Mouse (Mus musculus) liver, embryonic 11.5 days (tissue): ENCODE data around the gene Fut9. TPM values are rescaled to one million over a fixed set of nuclear protein-coding genes. Genes with fewer than 3 reads are reported as not detected.

Experiments used
- ATAC-seq: fragments of 200-750 bp; cut with Nextera tagmentation; replicated peaks from 2 replicates; pipeline ENCODE4 v1.8.0; 2017; ENCODE audit warnings: moderate number of reproducible peaks, mild to moderate bottlenecking, moderate TSS enrichment, moderate library complexity; ENCODE audit not compliant: low FRiP score
- DNase-seq: peaks from one replicate; pipeline ENCODE4 v3.0.0-alpha.2; 2017; ENCODE audit warnings: low spot score
- H3K27ac ChIP-seq: fragments of 300-500 bp; sonication (generic); 2 replicates; pipeline ENCODE4 v1.5.1; 2014; ENCODE audit warnings: mild to moderate bottlenecking, low read depth, low read length, control low read depth
- H3K27me3 ChIP-seq: fragments of 300-500 bp; sonication (generic); replicated peaks from 2 replicates; pipeline ENCODE4 v1.6.1; 2014; ENCODE audit warnings: low read length, mixed read lengths; ENCODE audit not compliant: control insufficient read depth, insufficient read depth
- H3K36me3 ChIP-seq: fragments of 300-500 bp; sonication (generic); 2 replicates; pipeline ENCODE4 v1.6.1; 2014; ENCODE audit warnings: mild to moderate bottlenecking, low read length, moderate library complexity, mixed read lengths; ENCODE audit not compliant: control insufficient read depth, insufficient read depth
- H3K4me1 ChIP-seq: fragments of 300-500 bp; sonication (generic); replicated peaks from 2 replicates; pipeline ENCODE4 v1.6.1; 2014; ENCODE audit warnings: low read length, mixed read lengths; ENCODE audit not compliant: control insufficient read depth, insufficient read depth
- H3K4me2 ChIP-seq: fragments of 300-500 bp; sonication (generic); 2 replicates; pipeline ENCODE4 v1.6.1; 2014; ENCODE audit warnings: mild to moderate bottlenecking, control low read depth, moderate library complexity
- H3K4me3 ChIP-seq: fragments of 300-500 bp; sonication (generic); 2 replicates; pipeline ENCODE4 v1.5.1; 2014; ENCODE audit warnings: low read depth, low read length, control low read depth
- H3K9ac ChIP-seq: fragments of 300-500 bp; sonication (generic); 2 replicates; pipeline ENCODE4 v1.6.1; 2014; ENCODE audit warnings: low read depth, low read length, control low read depth
- H3K9me3 ChIP-seq: fragments of 300-500 bp; sonication (generic); 2 replicates; pipeline ENCODE4 v1.6.1; 2016; ENCODE audit warnings: low read length, inconsistent platforms, mixed read lengths; ENCODE audit not compliant: control insufficient read depth
- WGBS: fragments of 180-500 bp; shearing (Covaris S2); extraction: QIAGEN DNeasy Blood & Tissue Kit; methylation state at CpG from one replicate; pipeline ENCODE4 v1.1.7; 2014; 5-methylcytosine and 5-hydroxymethylcytosine counted together
- polyA plus RNA-seq: library from polyadenylated mRNA; unstranded; fragments of >200 nt; fragmentation: Nextera tagmentation; extraction: Ambion mirVana; gene quantifications from 2 replicates; pipeline ENCODE4 v1.2.1, GENCODE M21; 2014

The Fut9 gene
- polyA plus RNA-seq, 1 experiment from 2014 or later: 0.10 TPM

GRCm38 (mm10) chr4:25628113-25628512, 171.9 kb downstream of the Fut9 start:
- Histone ChIP-seq H3K4me3 (no peak overlapping the region), H3K4me2 (no peak overlapping the region), H3K9ac (no peak overlapping the region), H3K27ac (no peak overlapping the region), H3K9me3 (no peaks in the 10 kb centered on the region), H3K27me3 (no peaks in the 10 kb centered on the region), H3K36me3 (no peaks in the 10 kb centered on the region), H3K4me1 (no peaks in the 10 kb centered on the region)
- ATAC-seq (no peak), DNase-seq (no peak)
- WGBS: 69% methylated on average over 5 of the region's 5 CpGs

- ATAC-seq (no peak), DNase-seq (no peak)
- H3K4me1 ChIP-seq: no peaks in the 10 kb centered on the region
- H3K4me2 ChIP-seq: no peak overlapping the region
- H3K27me3 ChIP-seq: no peaks in the 10 kb centered on the region
- no peak overlapping the region for H3K27ac ChIP-seq
- no peak overlapping the region for H3K4me3 ChIP-seq
- H3K9me3 ChIP-seq: no peaks in the 10 kb centered on the region
- no peaks in the 10 kb centered on the region for H3K36me3 ChIP-seq
- no peak overlapping the region for H3K9ac ChIP-seq
- WGBS: 95% methylated on average over 9 of the region's 9 CpGs
Observed at GRCm38 (mm10) chr4:25627467-25627866, 172.6 kb downstream of the Fut9 start.

GRCm38 (mm10) chr4:25627039-25627438, 173.0 kb downstream of the Fut9 start:
- no peak overlapping the region for H3K4me2 ChIP-seq
- ATAC-seq: no peak

GRCm38 (mm10) chr4:25623176-25623575, 176.9 kb downstream of the Fut9 start:
- ATAC-seq (no peak), DNase-seq (no peak)
- 82% methylated on average over 2 of the region's 2 CpGs for WGBS
- Histone ChIP-seq H3K4me2 (no peak overlapping the region), H3K9me3 (no peaks in the 10 kb centered on the region), H3K9ac (no peak overlapping the region), H3K4me1 (no peaks in the 10 kb centered on the region), H3K27ac (no peak overlapping the region), H3K36me3 (no peaks in the 10 kb centered on the region), H3K4me3 (no peak overlapping the region), H3K27me3 (no peaks in the 10 kb centered on the region)

More at GRCm38 (mm10) chr4:25627039-25627438, 173.0 kb downstream of the Fut9 start:
- Histone ChIP-seq H3K4me1 (no peaks in the 10 kb centered on the region), H3K27me3 (no peaks in the 10 kb centered on the region), H3K9ac (no peak overlapping the region), H3K27ac (no peak overlapping the region), H3K9me3 (no peaks in the 10 kb centered on the region), H3K36me3 (no peaks in the 10 kb centered on the region), H3K4me3 (no peak overlapping the region)
- WGBS: 79% methylated on average over 1 of the region's 1 CpGs
- no peak for DNase-seq

GRCm38 (mm10) chr4:25617301-25617700, 182.7 kb downstream of the Fut9 start:
- WGBS: 71% methylated on average over 4 of the region's 4 CpGs
- Histone ChIP-seq H3K9me3 (no peaks in the 10 kb centered on the region), H3K27me3 (no peaks in the 10 kb centered on the region), H3K9ac (no peak overlapping the region), H3K27ac (no peak overlapping the region), H3K4me3 (no peak overlapping the region), H3K36me3 (no peaks in the 10 kb centered on the region), H3K4me2 (no peak overlapping the region), H3K4me1 (no peaks in the 10 kb centered on the region)
- DNase-seq (no peak), ATAC-seq (no peak)

DNA sequence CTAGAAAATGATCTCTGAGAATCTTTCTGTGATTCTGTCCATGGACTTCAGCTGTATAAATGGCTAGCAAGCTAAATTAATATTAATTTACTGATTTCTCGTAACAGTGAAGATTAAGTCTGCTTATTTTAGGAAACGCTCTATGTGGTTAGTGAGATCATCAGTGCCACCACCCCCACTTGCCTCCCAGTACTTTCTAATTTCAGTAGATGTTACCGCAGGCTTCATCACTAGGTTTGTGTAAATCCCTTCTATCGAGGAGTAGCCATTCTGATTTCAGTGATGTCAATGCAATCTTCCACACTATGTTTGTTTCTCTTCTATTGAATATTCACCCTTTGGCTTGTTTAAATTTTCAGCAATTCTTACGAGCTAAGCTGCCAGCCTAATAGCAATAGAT, 186.6 kb downstream of the Fut9 start:
- no peaks in the 10 kb centered on the region for H3K27me3 ChIP-seq
- no peak overlapping the region for H3K4me2 ChIP-seq
- no peaks in the 10 kb centered on the region for H3K36me3 ChIP-seq
- H3K4me1 ChIP-seq: no peaks in the 10 kb centered on the region
- WGBS: 75% methylated on average over 5 of the region's 5 CpGs
- no peak overlapping the region for H3K4me3 ChIP-seq
- no peaks in the 10 kb centered on the region for H3K9me3 ChIP-seq
- H3K9ac ChIP-seq: no peak overlapping the region
- no peak overlapping the region for H3K27ac ChIP-seq
- ATAC-seq: no peak
- DNase-seq: no peak

GRCm38 (mm10) chr4:25610481-25610880, 189.6 kb downstream of the Fut9 start:
- no peak overlapping the region for H3K4me2 ChIP-seq
- DNase-seq: no peak
- H3K4me3 ChIP-seq: no peak overlapping the region
- no peaks in the 10 kb centered on the region for H3K27me3 ChIP-seq
- no peaks in the 10 kb centered on the region; the same call in 1 of the 2 replicates for H3K9me3 ChIP-seq
- no peak overlapping the region for H3K27ac ChIP-seq
- ATAC-seq: no peak
- H3K36me3 ChIP-seq: no peaks in the 10 kb centered on the region
- H3K9ac ChIP-seq: no peak overlapping the region
- H3K4me1 ChIP-seq: no peaks in the 10 kb centered on the region
- 74% methylated on average over 2 of the region's 2 CpGs for WGBS

- 70% methylated on average over 4 of the region's 4 CpGs for WGBS
- ATAC-seq: no peak
- H3K4me2 ChIP-seq: no peak overlapping the region
- H3K9me3 ChIP-seq: no peaks in the 10 kb centered on the region
- H3K9ac ChIP-seq: no peak overlapping the region
- no peak overlapping the region for H3K4me3 ChIP-seq
- no peaks in the 10 kb centered on the region for H3K27me3 ChIP-seq
- no peak for DNase-seq
- H3K36me3 ChIP-seq: no peaks in the 10 kb centered on the region
- no peaks in the 10 kb centered on the region for H3K4me1 ChIP-seq
- H3K27ac ChIP-seq: no peak overlapping the region
Observed at GRCm38 (mm10) chr4:25593218-25593617, 206.8 kb downstream of the Fut9 start.
